Mouse (Mus musculus): ENCODE measurements at regions not wholly inside any gene's neighbourhood (a gene's known extent, or its start where the extent isn't known, plus 50 kb on each side); places are given as distances from the start of the nearest gene placed in this dataset.

- WGBS: under 1% methylated on average over 15 of the region's 15 CpGs
- Histone ChIP-seq H3K4me2 (replicated peaks) (peak overlapping the region; percentile 67), H3K9ac (replicated peaks) (peak overlapping the region; percentile 94), H3K27ac (replicated peaks) (peak overlapping the region; percentile 95), H3K4me3 (peak overlapping the region; percentile 52), H3K36me3 (peaks cover 18% of the 10 kb centered on the region), H3K4me1 (peaks cover 14% of the 10 kb centered on the region; the same call in 1 of the 2 replicates), H3K9me3 (no peaks in the 10 kb centered on the region), H3K27me3 (no peaks in the 10 kb centered on the region)
- ATAC-seq (ENCODE audit: low FRiP score, low read depth): peak; percentile 84
Measured at GRCm38 (mm10) chr13:83739541-83740061, 235.8 kb downstream of the Mef2c start.

- Histone ChIP-seq H3K4me1 (peaks cover 17% of the 10 kb centered on the region; the same call in 1 of the 2 replicates), H3K27ac (replicated peaks) (peak overlapping the region; percentile 95), H3K27me3 (no peaks in the 10 kb centered on the region), H3K9ac (replicated peaks) (peak overlapping the region; percentile 94), H3K4me2 (replicated peaks) (peak overlapping the region; percentile 67), H3K9me3 (no peaks in the 10 kb centered on the region), H3K36me3 (peaks cover 18% of the 10 kb centered on the region), H3K4me3 (peak overlapping the region; percentile 52)
- ATAC-seq (ENCODE audit: low FRiP score, low read depth): no peak
- 9% methylated on average over 2 of the region's 2 CpGs for WGBS
Measured at GRCm38 (mm10) chr13:83740101-83740500, 236.3 kb downstream of the Mef2c start.

- peak overlapping the region; percentile 94 for H3K9ac ChIP-seq (replicated peaks)
- ATAC-seq (ENCODE audit: low FRiP score, low read depth): no peak
- H3K4me3 ChIP-seq: peak overlapping the region; percentile 52
- peaks cover 23% of the 10 kb centered on the region for H3K4me1 ChIP-seq
- no peaks in the 10 kb centered on the region for H3K27me3 ChIP-seq
- peak overlapping the region; percentile 67 for H3K4me2 ChIP-seq (replicated peaks)
- no peaks in the 10 kb centered on the region for H3K9me3 ChIP-seq
- H3K27ac ChIP-seq (replicated peaks): peak overlapping the region; percentile 95
- H3K36me3 ChIP-seq: peaks cover 18% of the 10 kb centered on the region
- WGBS: 6% methylated on average over 4 of the region's 4 CpGs
Measured at GRCm38 (mm10) chr13:83740771-83741170, 236.9 kb downstream of the Mef2c start.

- Histone ChIP-seq H3K27ac (replicated peaks) (peak overlapping the region; percentile 95), H3K4me1 (peaks cover 27% of the 10 kb centered on the region), H3K4me3 (peak overlapping the region; percentile 52), H3K36me3 (peaks cover 18% of the 10 kb centered on the region), H3K4me2 (replicated peaks) (peak overlapping the region; percentile 67), H3K9me3 (no peaks in the 10 kb centered on the region), H3K27me3 (no peaks in the 10 kb centered on the region), H3K9ac (replicated peaks) (no peak overlapping the region)
- ATAC-seq (ENCODE audit: low FRiP score, low read depth): peak; percentile 38
- WGBS: 5% methylated on average over 7 of the region's 7 CpGs
Measured at GRCm38 (mm10) chr13:83741591-83742021, 237.8 kb downstream of the Mef2c start.

DNA sequence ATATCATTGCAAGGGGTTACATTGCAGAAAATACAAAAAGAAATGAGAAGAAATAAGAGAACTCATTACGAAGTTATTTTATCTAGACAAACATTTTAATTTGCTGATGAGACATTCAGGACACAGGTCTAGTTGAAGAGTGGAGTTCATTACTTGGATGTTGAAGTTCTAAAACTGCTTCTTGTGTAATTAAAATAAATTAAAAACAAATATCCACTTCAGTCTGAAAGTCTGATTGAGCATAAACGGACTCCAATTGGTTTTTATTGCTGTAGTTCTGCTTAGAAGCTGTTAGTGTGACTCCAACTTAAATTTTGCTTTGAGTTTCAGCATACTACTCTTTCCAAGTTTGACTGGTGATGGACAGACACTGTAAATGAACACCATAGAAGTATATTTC, 238.3 kb downstream of the Mef2c start:
- H3K9me3 ChIP-seq: no peaks in the 10 kb centered on the region
- no peak for ATAC-seq (ENCODE audit: low FRiP score, low read depth)
- H3K27ac ChIP-seq (replicated peaks): peak overlapping the region; percentile 78
- peaks cover 18% of the 10 kb centered on the region for H3K36me3 ChIP-seq
- H3K4me2 ChIP-seq (replicated peaks): peak overlapping the region; percentile 67
- H3K4me1 ChIP-seq: peaks cover 27% of the 10 kb centered on the region
- no peak overlapping the region for H3K9ac ChIP-seq (replicated peaks)
- no peaks in the 10 kb centered on the region for H3K27me3 ChIP-seq
- 30% methylated on average over 2 of the region's 2 CpGs for WGBS
- H3K4me3 ChIP-seq: 0 out of 2 replicates have a peak overlapping the region, but pooled peaks have one; percentile 7

DNA sequence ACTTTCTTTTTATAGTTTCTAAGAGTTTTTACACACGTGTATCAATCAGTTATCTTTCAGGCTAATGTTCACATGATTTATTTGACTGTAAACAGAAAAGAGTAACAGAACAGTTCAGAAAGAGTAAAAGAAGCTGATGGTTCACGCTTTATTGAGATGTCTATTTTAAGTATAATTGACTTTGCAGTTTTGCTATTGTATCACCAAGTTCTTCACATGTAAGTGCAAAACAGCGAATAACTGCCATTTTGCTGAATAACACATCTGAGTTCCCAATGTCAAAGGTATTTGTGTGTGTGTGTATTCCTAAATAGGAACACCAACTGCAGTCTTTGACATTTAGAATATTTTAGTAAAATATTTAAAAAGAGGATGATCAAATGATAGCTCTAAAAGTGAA, 238.7 kb downstream of the Mef2c start:
- ATAC-seq (ENCODE audit: low FRiP score, low read depth): no peak
- Histone ChIP-seq H3K4me3 (0 out of 2 replicates have a peak overlapping the region, but pooled peaks have one; percentile 7), H3K9me3 (no peaks in the 10 kb centered on the region), H3K27me3 (no peaks in the 10 kb centered on the region), H3K9ac (replicated peaks) (no peak overlapping the region), H3K4me1 (peaks cover 27% of the 10 kb centered on the region), H3K27ac (replicated peaks) (peak overlapping the region; percentile 78), H3K4me2 (replicated peaks) (peak overlapping the region; percentile 31), H3K36me3 (peaks cover 18% of the 10 kb centered on the region)
- 57% methylated on average over 3 of the region's 3 CpGs for WGBS

DNA sequence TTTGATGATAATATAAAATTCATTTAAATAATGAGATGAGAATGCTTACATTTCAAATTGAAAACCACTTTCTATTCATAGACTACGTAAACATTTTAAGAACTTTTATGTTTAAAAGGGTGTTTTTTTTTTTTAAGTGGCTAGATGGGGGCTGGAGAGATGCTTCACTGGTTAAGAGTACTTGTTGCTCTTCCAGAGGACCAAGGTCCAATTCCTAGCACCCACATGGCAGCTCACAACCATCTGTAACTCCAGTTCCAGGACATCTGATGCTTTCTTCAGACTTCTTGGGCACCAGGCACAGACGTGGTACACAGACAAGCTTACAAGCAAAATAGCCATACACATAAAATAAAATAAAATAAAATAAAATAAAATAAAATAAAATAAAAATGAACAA, 239.5 kb downstream of the Mef2c start:
- H3K4me1 ChIP-seq: peaks cover 31% of the 10 kb centered on the region
- no peaks in the 10 kb centered on the region for H3K27me3 ChIP-seq
- H3K36me3 ChIP-seq: peaks cover 11% of the 10 kb centered on the region
- H3K9ac ChIP-seq (replicated peaks): no peak overlapping the region
- peak overlapping the region; percentile 96; the same call in 1 of the 2 replicates for H3K27ac ChIP-seq (replicated peaks)
- no peaks in the 10 kb centered on the region for H3K9me3 ChIP-seq
- WGBS: 80% methylated on average over 2 of the region's 2 CpGs
- no peak overlapping the region for H3K4me2 ChIP-seq (replicated peaks)
- no peak for ATAC-seq (ENCODE audit: low FRiP score, low read depth)
- H3K4me3 ChIP-seq: no peak overlapping the region

DNA sequence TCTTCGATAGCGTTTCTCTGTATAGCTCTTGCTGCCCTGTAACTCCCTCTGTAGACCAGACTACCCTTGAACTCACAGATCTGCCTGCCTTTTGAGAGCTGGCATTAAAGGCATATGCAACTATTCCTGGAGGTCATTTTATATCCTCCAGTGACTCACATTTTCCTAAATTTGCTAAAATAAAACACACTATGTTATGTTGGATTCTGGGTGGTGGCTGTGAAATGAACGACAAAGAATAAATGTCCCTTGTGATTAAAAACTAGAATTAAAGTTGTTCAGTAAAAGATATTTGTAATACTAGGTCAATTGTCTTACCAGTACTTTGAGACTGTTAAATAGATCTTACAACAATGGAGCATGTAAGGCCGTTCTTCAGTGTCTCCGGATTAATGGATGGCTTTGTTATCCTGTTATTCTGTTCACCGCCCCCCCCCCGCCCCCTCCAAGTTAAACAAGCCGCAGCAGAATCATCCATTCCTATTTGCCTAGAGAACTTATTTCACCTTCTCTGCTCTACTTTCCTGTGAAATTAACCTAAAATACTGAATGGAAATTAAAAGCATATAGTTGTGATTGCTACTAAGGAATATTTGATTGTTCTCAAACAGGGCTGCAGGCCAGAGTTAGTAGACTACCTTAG, 240.4 kb downstream of the Mef2c start:
- H3K27me3 ChIP-seq: no peaks in the 10 kb centered on the region
- peaks cover 32% of the 10 kb centered on the region for H3K4me1 ChIP-seq
- no peak for ATAC-seq (ENCODE audit: low FRiP score, low read depth)
- peak overlapping the region; percentile 56 for H3K9ac ChIP-seq (replicated peaks)
- peak overlapping the region; percentile 63 for H3K4me2 ChIP-seq (replicated peaks)
- peaks cover 7% of the 10 kb centered on the region for H3K36me3 ChIP-seq
- peak overlapping the region; percentile 43 for H3K4me3 ChIP-seq
- H3K27ac ChIP-seq (replicated peaks): peak overlapping the region; percentile 96
- no peaks in the 10 kb centered on the region for H3K9me3 ChIP-seq
- WGBS: 21% methylated on average over 8 of the region's 8 CpGs

GRCm38 (mm10) chr13:83744981-83745555, 241.2 kb downstream of the Mef2c start:
- Histone ChIP-seq H3K36me3 (peaks cover 5% of the 10 kb centered on the region; the same call in 1 of the 2 replicates), H3K27ac (replicated peaks) (peak overlapping the region; percentile 96), H3K9ac (replicated peaks) (peak overlapping the region; percentile 56), H3K27me3 (no peaks in the 10 kb centered on the region), H3K9me3 (no peaks in the 10 kb centered on the region), H3K4me3 (peak overlapping the region; percentile 43), H3K4me2 (replicated peaks) (peak overlapping the region; percentile 63), H3K4me1 (peaks cover 34% of the 10 kb centered on the region)
- WGBS: under 1% methylated on average over 38 of the region's 38 CpGs
- peak; percentile 93 for ATAC-seq (ENCODE audit: low FRiP score, low read depth)

- Histone ChIP-seq H3K27me3 (no peaks in the 10 kb centered on the region), H3K36me3 (0 out of 2 replicates have a peak, but pooled peaks cover under 1% of the 10 kb centered on the region), H3K27ac (replicated peaks) (peak overlapping the region; percentile 96; the same call in 1 of the 2 replicates), H3K4me3 (no peak overlapping the region), H3K9me3 (no peaks in the 10 kb centered on the region), H3K4me1 (peaks cover 34% of the 10 kb centered on the region), H3K9ac (replicated peaks) (no peak overlapping the region), H3K4me2 (replicated peaks) (peak overlapping the region; percentile 63; the same call in 1 of the 2 replicates)
- 45% methylated on average over 5 of the region's 5 CpGs for WGBS
- no peak for ATAC-seq (ENCODE audit: low FRiP score, low read depth)
Measured at GRCm38 (mm10) chr13:83745961-83746360, 242.1 kb downstream of the Mef2c start.

- no peaks in the 10 kb centered on the region for H3K27me3 ChIP-seq
- no peak for ATAC-seq (ENCODE audit: low FRiP score, low read depth)
- H3K9me3 ChIP-seq: no peaks in the 10 kb centered on the region
- no peak overlapping the region for H3K27ac ChIP-seq (replicated peaks)
- WGBS: 78% methylated on average over 3 of the region's 3 CpGs
- H3K4me3 ChIP-seq: no peak overlapping the region
- peaks cover 25% of the 10 kb centered on the region for H3K4me1 ChIP-seq
- H3K36me3 ChIP-seq: no peaks in the 10 kb centered on the region
- H3K9ac ChIP-seq (replicated peaks): no peak overlapping the region
- H3K4me2 ChIP-seq (replicated peaks): no peak overlapping the region
Measured at GRCm38 (mm10) chr13:83747671-83748070, 243.8 kb downstream of the Mef2c start.
